Mouse (Mus musculus) heart, adult 8-10 months (tissue): ENCODE measurements at regions not wholly inside any gene's neighbourhood (a gene's known extent, or its start where the extent isn't known, plus 50 kb on each side); places are given as distances from the start of the nearest gene placed in this dataset.
A peak's percentile ranks its signal among the peaks of the same experiment; 100 is the strongest.

Source experiments
- DNase-seq: peaks from one replicate; pipeline ENCODE4 v3.0.0; 2022; ENCODE audit warnings: low spot score

DNA sequence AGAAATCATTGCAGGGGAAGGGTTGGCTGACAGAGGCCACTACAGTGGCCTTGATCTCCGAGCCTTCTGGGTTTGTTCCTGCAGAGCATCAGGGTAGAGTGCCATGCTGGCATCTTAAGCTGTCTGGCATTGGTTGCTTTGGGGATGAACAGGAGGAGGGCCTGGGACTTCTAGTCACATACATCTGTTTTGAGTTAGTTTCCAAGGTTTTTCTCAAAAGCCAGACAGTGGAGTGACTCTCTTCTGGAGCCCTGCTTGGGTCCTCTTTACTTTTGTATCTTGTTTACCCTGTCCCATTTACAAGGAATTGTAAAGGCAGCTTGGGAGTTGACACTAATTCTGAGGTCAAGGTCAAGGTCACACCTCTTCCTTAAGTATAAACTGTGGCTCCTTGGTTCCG, 239.0 kb upstream of the Id2 start:
- no peak for DNase-seq

DNA sequence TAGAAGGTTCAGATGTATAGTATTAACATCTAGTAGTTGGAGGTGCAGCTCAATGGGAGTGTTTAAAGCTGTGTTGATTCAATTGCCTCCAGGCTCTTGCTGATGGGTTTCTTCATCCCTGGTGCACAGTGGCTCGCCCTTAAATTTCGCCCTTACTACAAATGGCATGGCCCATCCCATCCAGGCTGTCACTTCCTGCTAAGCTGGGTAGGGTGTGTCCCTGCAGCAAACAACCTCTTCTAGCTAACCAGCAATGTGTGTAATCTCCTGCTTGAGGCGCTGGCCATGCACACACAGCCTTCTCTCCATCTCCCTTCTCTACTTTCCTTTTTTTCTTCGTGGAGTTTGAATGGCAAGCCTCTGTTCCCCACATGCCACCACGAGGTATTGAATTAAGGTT, 238.1 kb upstream of the Id2 start:
- DNase-seq = no peak

DNA sequence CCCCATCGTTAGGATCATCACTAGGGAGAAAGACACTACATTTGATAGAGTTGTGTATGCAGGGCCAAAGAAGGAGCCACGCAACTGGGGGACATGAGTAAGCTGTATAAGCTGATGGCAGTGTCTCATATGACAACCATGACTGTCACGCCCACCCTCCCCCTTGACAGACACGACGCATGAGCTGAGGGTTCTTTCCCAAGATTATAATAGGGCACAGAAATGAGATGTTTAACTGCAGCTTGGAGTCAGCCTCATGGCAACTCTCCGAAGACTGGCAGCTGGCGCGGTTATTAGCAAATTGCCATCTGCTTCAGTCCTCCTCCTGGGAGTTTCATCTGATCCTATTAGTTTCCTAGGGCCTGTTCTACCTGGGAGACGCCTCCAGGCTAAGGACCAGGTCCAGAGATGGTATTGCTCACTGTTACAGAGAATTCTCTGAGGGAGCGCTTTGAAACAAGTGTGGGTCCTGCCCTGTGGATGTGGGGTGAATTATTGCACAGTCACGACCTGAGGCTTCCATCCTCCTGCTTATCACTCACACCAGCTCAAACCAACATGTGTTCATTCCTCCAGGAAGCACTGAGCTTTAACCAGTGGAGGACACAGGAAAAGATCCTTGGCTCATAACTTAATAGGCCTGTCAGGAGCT, 235.6 kb upstream of the Id2 start:
- DNase-seq = no peak

DNA sequence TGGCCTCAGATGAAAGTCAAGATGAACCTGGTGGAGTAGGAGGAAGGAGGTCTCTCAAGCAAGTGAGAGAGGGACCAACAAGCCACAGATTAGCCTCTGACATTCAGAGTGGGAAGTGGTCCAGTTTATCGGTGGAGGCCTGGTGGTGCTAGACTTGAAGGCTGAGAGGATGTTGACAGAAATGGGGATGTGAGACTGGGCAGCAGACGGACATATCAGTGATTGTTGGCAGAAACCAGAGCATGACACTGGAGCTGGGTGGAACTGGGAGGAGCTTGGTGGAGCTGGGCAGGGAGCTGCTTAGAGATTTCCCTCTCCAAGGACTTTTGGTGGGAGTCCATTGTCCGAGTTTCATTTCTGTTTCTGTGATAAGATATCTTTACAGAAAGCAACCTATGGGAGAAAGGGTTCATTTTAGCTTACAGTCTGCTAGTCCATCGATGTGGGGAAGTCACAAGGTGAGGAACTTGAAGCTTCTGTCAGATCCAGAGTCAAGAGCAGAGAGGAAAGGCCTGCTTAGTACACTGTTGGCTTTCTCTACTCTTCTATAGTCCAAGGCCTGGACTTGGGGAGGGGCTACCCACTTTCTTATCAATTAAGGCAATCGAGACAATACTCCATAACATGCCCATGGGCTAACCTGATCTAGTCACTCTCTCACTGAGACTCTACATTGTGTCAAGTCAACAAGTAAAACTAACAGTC, 233.2 kb upstream of the Id2 start:
- DNase-seq = peak; percentile 69

DNA sequence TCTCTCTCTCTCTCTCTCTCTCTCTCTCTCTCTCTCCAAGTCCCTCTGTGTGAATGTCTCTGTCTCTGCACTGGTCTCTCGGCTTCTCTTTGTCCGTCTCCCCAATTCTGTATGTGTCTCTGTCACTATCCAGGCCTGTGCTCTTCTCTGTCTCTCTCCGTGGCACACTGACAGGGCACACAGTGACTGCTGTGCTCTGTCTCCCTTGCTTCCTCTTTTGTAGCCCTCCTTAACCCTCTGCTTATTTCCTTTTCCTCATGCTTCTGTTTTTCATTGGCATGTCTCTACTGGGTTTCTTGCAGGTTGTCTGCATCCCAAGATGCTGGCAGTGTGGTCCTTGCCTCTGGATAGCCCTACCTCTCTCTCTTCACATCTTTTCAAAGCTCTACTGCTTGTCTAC, 229.0 kb upstream of the Id2 start:
- no peak for DNase-seq

DNA sequence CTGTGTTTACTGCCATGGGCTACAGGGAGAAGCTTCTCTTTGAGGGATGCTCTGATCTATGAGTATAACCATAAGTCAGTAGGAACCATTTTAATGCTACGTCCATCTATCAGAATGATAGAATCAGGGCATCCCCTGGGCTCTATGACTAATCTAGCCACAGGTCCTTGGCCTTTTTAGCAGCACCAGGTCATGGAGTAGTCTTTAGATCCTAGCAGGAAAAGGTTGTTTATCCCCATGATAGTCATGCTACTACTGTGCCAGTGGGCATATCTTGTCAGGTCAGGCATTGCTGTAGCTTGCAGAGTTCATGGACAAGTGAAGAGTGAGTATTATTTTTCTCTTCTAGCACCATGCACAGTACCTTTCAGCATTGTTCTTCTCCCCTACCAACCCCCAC, 226.2 kb upstream of the Id2 start:
- no peak for DNase-seq

DNA sequence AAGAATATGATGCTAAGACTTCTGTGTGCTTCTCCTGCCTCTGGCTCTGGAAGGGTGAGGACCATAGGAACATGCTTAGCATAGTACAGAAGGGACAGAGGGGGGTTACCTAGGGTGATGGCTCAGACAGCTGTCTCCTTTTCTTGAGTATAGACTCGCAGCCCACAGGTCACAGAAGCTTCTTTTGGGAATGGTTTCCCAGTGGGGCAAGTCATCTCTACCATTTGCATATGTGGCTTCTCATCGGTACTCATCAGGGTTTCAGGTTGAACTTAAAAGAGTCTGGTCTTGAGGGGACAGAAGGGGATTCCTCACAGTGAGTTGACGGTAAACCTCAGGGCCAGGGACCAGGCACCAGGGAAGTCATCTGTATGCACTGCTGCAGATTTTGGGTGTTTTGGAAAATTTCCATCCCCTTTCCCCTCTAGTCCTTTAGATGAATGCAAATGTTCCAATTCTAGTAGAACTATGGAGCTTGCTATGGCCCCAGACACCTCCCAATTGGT, 223.4 kb upstream of the Id2 start:
- no peak for DNase-seq

DNA sequence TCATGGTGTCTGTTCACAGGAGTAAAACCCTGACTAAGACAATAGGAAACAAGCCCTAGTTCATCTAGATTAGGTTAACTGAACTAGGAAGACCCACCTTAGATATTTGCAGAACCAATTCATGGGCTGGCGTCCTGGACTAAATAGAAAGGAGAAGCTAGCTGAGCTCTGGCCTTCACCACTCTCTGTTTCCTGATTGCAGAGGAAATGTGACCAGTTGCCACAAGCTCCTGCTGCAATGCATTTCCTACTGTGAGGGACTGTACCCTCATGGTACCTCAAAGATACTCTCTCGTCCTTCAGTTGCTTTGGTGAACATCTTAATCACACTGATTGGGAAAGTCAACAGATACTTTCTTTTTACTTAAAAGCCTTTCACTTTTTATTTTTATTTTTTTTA, 222.9 kb upstream of the Id2 start:
- DNase-seq = no peak

DNA sequence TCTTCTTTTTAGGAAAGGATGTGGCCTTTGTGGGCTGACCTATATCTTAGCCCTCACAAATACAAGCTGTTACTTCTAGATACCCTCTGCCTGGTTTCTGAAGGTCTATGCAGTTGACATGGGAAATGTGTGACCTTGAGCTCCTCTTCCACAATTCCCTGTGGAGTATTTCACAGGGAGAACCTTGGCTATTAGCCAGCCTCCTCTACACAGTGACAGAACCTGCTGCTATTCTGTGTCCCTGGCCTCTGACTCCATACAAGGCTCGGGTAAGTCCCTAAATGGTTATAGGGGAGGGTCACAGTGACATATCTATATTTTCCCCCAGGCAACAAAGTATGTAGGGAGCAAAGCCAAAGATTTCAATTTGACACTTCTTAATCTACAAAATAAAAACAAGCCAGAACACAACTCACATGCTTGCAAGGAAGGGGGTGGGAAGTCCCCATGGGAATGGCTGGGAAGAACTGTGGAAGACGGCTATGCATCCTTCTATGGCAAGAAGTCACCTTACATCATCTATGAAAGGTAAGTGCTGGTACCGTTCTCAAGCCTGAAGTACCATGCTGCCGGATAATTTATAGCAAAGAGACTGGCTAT, 221.2 kb upstream of the Id2 start:
- no peak for DNase-seq

DNA sequence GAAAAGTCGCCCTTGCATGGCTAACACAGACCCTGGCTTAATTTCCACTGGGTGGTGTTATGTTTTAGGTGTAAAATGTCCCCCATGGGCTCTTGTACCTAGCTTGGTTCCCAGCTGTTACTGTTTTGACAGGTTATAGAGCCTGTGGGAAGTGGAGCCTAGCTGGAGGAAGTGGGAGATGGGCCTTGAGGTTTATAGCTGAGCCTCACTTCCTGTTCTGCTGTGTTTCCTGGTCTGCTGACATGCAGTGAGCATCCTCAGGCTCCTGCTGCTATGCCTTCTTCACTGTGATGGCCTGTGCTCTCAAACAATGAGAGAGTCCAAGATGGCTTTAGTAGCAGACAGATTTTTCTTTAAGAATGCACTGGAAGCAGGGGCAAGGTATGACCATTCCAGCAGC, 219.0 kb upstream of the Id2 start:
- no peak for DNase-seq

DNA sequence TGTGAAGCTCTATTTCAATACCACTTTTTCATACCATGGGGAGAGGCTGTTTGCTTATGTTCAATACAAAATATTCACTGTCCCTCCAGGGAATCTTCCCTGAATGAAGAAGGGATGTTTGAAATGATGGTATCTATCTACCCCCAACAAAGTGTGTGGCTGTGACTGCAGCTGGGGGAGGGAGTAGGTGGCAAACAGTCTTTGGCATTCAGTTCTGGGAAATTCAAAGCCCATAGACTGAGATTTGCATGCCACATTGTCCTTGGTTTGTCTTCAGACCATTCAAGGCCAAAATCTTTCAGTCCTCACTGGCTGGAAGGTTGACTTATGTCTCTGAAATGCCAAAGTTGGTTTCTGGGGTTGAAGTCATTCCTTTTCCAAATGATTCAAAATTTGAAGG, 216.3 kb upstream of the Id2 start:
- no peak for DNase-seq

DNA sequence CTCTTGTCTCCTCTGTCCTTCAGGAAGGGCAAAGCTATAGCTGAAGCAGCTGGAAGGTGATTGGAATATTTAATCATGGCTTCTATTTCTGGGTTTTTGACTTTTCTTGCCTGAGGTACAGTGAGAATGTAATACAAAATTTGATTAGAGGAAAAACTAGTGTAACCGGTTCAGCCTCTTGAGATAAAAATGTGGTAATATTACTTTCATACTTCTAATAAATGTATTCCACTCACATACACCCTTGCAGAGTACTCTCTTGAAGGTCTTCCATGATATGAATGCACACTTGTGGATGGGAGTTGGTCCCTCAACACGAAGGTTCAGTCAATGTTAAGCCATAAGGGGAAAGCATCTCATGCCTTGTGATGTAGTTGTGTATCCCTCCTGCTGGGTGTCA, 215.4 kb upstream of the Id2 start:
- no peak for DNase-seq

DNA sequence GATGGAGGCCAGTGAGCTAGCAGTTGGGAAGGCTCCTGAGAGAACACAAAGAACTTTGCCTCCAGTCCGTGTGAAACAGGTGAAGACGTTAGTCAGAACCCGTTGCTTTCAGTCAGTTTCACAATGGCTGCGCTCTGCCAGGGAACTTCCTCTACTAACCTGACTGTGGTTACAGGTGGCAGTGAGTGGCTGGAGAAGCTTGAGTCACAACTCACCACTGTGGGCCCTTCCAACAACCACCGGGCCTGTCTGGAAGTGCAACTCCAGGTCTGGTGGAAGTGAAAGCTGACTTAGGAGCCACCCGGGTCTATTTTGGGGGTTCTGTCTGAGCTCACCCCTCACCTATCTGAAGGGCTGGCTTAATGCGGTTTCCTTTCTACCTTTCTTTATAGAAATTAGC, 214.8 kb upstream of the Id2 start:
- no peak for DNase-seq

DNA sequence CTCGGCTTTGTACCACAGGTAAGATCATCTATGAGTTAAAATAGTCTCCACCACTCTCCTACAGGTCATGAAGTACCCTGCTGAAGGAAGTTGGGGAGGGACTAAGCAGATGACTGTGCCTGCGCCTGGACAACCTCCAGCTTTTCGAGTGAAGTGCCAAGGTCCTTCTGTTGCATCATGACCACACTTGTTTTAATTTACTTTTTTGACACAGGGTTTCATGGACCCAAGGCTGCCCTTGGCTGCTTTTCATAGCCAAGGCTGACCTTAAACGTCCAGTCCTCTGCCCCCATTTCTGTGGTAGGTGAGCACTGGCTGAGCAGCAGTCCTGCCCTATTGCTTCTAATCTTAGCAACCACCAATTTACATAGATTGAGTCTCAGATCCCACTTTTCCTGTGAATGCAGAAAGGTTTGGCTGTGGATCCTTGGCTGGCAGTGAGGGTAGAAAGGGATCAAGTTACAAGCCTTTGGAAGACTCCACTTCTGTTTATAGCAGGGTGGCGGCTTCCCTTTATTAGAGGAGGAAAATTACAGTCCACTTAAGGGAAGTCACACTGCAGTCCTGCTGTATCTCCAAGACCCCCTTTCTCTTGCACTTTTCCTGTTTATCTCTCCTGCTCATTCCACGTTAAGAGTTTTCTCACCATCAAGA, 213.5 kb upstream of the Id2 start:
- no peak for DNase-seq

DNA sequence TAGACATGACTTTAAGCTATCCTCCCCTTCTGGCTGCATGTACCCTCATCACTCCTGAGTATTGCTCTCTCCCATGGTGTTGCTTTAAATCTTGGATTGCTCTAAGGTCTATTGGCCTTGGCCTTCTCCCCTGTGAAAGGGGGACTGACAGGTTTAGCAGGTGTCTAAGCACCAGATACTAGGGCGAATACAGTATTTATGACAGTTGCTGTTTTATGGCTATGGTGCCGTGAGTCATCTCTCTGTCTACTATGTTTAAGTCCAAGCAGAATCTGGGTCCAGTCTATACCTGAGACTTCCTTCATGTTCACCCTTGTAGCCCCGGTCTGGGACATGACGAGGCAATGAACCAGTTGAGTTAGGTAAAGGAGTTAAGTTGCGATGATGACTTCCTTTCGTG, 212.3 kb upstream of the Id2 start:
- DNase-seq = no peak

DNA sequence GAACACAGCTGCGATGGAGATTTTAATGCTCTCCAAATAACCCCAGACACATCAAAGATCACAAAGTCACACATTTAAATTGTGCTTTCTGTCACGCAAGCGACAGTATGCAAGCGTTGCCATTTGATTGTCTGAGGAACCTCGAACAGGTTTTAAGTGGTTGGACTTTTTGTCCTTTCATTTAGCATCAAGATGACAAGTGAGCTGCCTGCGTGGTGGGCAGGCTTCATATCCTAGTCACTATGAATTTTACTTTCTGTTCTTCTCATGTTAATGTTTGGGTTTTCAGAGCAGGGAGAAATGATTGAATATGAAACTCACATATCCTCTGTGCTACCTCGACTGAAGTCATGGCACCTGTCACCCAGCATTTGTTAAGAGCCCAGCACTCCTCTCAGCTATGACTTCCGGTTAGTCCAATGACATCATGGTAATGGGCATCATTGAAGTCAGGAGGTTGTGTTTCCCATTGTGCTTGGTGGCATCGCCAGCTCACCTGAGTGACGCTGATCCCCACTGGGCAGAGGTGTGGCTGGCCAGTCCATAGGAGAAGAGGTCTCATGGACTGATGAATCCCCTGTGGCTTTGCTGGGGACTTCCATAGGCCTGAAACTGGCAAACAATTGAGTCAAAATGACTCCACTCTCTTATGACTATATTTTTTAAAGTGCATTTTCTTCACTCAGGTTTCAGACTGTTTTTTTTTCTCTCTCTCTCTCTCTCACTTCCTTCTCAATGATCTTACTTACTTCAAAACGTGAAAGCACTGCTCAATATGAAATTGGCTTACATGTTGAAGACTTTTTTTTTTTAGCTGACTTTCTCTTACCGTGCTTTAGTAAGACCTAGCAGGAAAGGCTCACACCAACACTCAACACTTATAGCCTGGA, 209.1 kb upstream of the Id2 start:
- no peak for DNase-seq

DNA sequence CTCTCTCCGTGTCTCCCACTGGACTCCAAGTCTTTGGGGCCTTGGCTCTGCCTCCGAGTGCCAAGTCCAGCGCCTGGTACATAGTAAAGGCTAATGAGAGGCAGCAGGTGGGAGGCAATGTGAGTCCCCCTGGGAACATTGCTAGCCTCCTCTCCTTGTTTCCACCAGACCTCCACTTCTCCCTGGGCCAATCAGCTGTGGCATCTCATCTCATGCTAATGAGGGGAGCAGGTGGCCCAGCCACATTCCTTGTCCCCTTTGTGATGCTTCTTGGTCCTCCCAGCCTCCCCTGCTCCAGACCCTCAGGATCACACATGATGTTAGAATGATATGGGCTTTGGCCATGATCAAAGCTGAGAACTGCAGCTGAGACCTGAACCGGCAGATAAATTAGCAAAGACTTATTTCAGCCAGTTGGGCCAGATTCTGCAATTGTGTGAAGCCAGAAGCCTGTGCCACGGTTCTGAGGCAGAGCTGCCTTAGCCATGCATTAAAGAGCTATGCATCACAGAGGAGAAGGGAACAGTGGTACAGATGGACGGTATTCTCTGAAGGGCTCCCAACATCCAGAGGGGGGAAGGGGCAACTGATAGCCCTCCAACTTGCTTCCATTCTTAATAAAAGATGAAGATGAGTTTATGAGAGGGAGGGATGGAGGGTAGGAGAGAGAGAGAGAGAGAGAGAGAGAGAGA, 208.0 kb upstream of the Id2 start:
- DNase-seq = no peak

DNA sequence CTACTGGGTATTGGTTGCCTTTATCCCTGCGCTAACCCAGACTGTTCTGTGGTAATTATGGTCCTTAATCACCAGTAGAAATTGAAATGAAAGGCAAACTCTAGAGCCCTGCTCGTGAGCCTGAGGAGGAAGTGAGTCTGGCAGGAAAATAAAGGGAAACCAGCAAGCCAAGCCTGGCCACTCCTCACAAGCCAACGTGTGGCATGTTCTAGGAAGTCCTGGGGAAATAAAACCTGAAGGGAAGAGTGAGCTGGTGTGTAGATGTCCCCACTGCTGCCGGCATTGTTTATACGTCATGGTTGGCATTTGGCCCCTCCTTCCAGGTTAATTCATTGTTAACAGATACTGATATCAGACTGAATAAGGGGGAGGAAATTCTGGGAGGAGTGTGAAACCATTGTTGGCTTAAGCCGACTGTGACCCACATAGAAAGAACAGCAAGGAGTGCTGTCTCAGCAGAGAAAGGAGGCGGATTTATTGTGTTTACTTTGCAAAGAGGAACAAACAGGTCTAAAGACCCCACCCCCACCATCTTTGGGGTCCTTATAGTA, 206.6 kb upstream of the Id2 start:
- DNase-seq = no peak

DNA sequence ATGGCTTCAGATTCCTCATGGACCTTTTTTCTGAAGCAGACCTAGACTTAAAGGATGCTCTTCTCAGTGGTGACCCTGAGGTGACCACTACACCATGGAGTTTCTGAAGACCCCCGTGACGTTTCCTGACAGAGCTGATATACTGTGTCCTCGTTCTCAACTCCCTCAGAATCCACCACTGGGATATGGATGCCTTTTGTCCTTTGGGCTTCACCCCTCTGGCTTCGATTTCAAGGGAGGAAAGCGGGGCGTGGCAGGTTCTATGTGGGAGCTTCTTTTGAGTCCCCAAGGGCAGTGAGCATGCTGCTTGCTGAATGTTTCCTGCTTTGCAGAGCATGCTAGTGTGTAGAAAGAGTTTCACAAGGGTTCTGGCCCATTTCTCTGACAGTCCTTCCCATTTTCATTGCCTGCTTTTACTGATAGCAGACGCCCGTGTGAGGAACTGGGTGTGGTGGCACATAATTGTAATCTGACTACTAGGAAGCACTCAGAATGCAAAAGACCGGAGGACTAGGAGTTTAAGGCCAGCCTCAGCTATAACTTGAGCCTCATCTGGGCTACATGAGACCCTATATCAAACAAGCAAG, 204.0 kb upstream of the Id2 start:
- DNase-seq = peak; percentile 9
